9 mouse cellular contexts compared by ENCODE assay signal in the genomic region with DNA sequence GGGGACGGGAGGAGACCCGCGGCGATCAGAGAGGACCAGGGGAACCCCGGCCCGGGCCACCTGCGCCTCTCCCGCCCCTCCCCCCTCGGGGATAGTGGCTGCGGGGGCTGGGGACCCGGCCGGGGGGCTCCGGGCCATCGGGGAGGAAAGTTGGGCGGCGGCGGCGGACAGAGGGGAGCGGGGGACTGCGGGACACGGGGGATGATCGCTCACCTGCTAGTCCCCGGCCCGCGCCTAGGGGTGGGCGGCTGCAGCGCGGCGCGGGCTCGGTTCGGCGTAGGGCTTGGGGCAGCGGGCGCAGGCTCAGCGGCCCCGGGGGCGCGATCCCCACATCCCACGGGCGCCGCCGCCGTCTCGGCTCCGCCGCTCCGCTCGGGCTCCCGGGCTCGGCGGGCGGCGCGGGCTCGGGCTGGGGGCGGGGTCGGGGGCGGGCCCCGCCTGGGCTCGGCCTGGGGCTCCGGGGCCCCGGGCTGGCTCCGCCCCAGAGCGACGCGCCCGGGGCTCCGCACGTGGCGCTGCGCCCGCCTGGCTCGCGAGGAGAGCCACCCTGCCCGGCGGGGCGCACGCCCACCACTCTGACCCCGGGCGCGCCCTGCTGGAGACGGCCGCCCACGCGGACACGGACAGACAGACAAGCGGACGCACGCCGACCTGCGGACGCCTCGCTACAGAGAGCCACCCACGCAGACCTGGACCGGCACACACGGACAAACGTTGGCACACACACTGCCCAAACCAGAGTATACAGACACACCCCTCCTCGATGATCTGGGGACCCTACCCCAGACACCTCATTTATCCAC. TPM values are rescaled to one million over a fixed set of nuclear protein-coding genes. Genes with fewer than 3 reads are reported as not detected.
DNase-seq lines count a peak whose midpoint lies in the region; ATAC-seq and TF ChIP-seq lines count a peak whose summit lies in the region.
"Had no signal": no experiment of that assay in that cellular context is flagged by ENCODE, and none has a peak within 500 bp of the region (broad histone marks: within the 10 kb centered on the region; RNA-seq: fewer than 3 reads in every experiment).

A gene (minus strand): TSS at position 381 of the 803 bp plus-strand sequence.

- peak within 1 kb of the TSS; percentile 49 for H3K9ac ChIP-seq in forebrain, postnatal 0 days
- peak within 1 kb of the TSS; percentile 64 for H3K9ac ChIP-seq in intestine, embryonic 16.5 days (ENCODE audit: low read depth, low read length)
- peak within 1 kb of the TSS; percentile 45 for H3K9ac ChIP-seq in midbrain, embryonic 14.5 days (replicated peaks; ENCODE audit: low read length)

- peaks cover 3% of the 10 kb centered on the region; the same call in 1 of the 2 replicates for H3K9me3 ChIP-seq in megakaryocyte, embryonic 14.5 days
- H3K9me3 ChIP-seq in forebrain, postnatal 0 days (ENCODE audit: low read length): no peaks in the 10 kb centered on the region
- no peaks in the 10 kb centered on the region for H3K9me3 ChIP-seq in intestine, embryonic 16.5 days (ENCODE audit: control insufficient read depth, low read length)
- no peaks in the 10 kb centered on the region for H3K9me3 ChIP-seq in midbrain, embryonic 14.5 days (ENCODE audit: control insufficient read depth, low read length)

- H3K27ac ChIP-seq in forebrain, postnatal 0 days (ENCODE audit: low read depth, low read length): no peak within 1 kb of the TSS
- no peak within 1 kb of the TSS for H3K27ac ChIP-seq in intestine, embryonic 16.5 days (ENCODE audit: low read length)
- H3K27ac ChIP-seq in midbrain, embryonic 14.5 days (replicated peaks; ENCODE audit: low read depth, low read length): no peak within 1 kb of the TSS

- ATAC-seq in megakaryocyte, adult 5-6 weeks (ENCODE audit: poor library complexity, severe bottlenecking): no peak
- ATAC-seq in forebrain, postnatal 0 days: peak; percentile 50
- ATAC-seq in intestine, embryonic 16.5 days: peak; percentile 88
- ATAC-seq in midbrain, embryonic 14.5 days (ENCODE audit: low FRiP score, low TSS enrichment): peak; percentile 43

- peak within 1 kb of the TSS; percentile 71 for H3K4me3 ChIP-seq in megakaryocyte, embryonic 14.5 days (replicated peaks)
- H3K4me3 ChIP-seq in forebrain, postnatal 0 days (ENCODE audit: low read depth, low read length): peak within 1 kb of the TSS; percentile 51
- peak within 1 kb of the TSS; percentile 60 for H3K4me3 ChIP-seq in intestine, embryonic 16.5 days (ENCODE audit: low read length)
- peak within 1 kb of the TSS; percentile 44 for H3K4me3 ChIP-seq in midbrain, embryonic 14.5 days (replicated peaks; ENCODE audit: low read depth, low read length)

- peaks cover 11% of the 10 kb centered on the region for H3K4me1 ChIP-seq in megakaryocyte, embryonic 14.5 days
- peaks cover 7% of the 10 kb centered on the region; the same call in 1 of the 2 replicates for H3K4me1 ChIP-seq in forebrain, postnatal 0 days (ENCODE audit: insufficient read depth)
- peaks cover 9% of the 10 kb centered on the region for H3K4me1 ChIP-seq in intestine, embryonic 16.5 days (ENCODE audit: control insufficient read depth, insufficient read depth, low read length)
- peaks cover 12% of the 10 kb centered on the region for H3K4me1 ChIP-seq in midbrain, embryonic 14.5 days (ENCODE audit: control insufficient read depth, insufficient read depth, low read length)

- WGBS in forebrain, postnatal 0 days: 2% methylated on average over 62 of the region's 99 CpGs
- WGBS in intestine, embryonic 16.5 days: 1% methylated on average over 68 of the region's 99 CpGs
- WGBS in midbrain, embryonic 14.5 days: 2% methylated on average over 84 of the region's 99 CpGs

- peak; percentile 1; the same call in 1 of the 2 replicates for TF ChIP-seq CTCF in forebrain, postnatal 0 days (IDR thresholded peaks at IDR 0.05; ENCODE audit: low read depth)

- peaks cover 91% of the 10 kb centered on the region for H3K27me3 ChIP-seq in megakaryocyte, embryonic 14.5 days (replicated peaks)
- peaks cover 17% of the 10 kb centered on the region for H3K27me3 ChIP-seq in forebrain, postnatal 0 days (ENCODE audit: insufficient read depth, low read length)
- H3K27me3 ChIP-seq in intestine, embryonic 16.5 days (replicated peaks; ENCODE audit: control insufficient read depth, insufficient read depth, low read length): peaks cover 56% of the 10 kb centered on the region
- H3K27me3 ChIP-seq in midbrain, embryonic 14.5 days (ENCODE audit: control insufficient read depth, insufficient read depth, low read length): peaks cover 83% of the 10 kb centered on the region

- DNase-seq in forebrain, postnatal 0 days: no peak
- peak; percentile 36 for DNase-seq in midbrain, embryonic 14.5 days
- DNase-seq in yolk sac, embryonic 10.5 days (ENCODE audit: low spot score): peak; percentile 20
- no peak for DNase-seq in gastrocnemius, adult 18-20 months (ENCODE audit: low spot score)
- no peak for DNase-seq in right cerebral cortex, postnatal 36 days (ENCODE audit: low spot score in 2 of 2)

- H3K36me3 ChIP-seq in megakaryocyte, embryonic 14.5 days (replicated peaks; ENCODE audit: low read length): no peaks in the 10 kb centered on the region
- H3K36me3 ChIP-seq in forebrain, postnatal 0 days (ENCODE audit: insufficient read depth): no peaks in the 10 kb centered on the region
- H3K36me3 ChIP-seq in intestine, embryonic 16.5 days (ENCODE audit: control insufficient read depth, insufficient read depth, low read length): no peaks in the 10 kb centered on the region
- no peaks in the 10 kb centered on the region for H3K36me3 ChIP-seq in midbrain, embryonic 14.5 days (ENCODE audit: control insufficient read depth, insufficient read depth, low read length)

- peak within 1 kb of the TSS; percentile 91 for H3K4me2 ChIP-seq in forebrain, postnatal 0 days (ENCODE audit: low read depth)
- peak within 1 kb of the TSS; percentile 98 for H3K4me2 ChIP-seq in intestine, embryonic 16.5 days (ENCODE audit: low read depth, low read length)
- peak within 1 kb of the TSS; percentile 76 for H3K4me2 ChIP-seq in midbrain, embryonic 14.5 days (ENCODE audit: low read length)

RNA-seq across cellular contexts. Expression of the gene that starts here (rescaled TPM):
- 0.04 TPM in 1 of 2 replicates, not detected in the other for polyA plus RNA-seq in megakaryocyte, embryonic 14.5 days (2012; ENCODE audit: insufficient read depth, low replicate concordance)
- not detected in 2 replicates for total RNA-seq in megakaryocyte, adult 5-6 weeks (2015)
- not detected in 2 replicates for total RNA-seq in megakaryocyte, adult 5-6 weeks (2017)
- total RNA-seq in forebrain, postnatal 0 days (2014; rRNA removed): 3.4 and 8.2 TPM in 2 replicates
- 0.40 and 0.77 TPM in 2 replicates for polyA plus RNA-seq in forebrain, postnatal 0 days (2015; fragmentation: Nextera tagmentation; extraction: Ambion mirVana)
- 0.26 and 0.29 TPM in 2 replicates for polyA plus RNA-seq in intestine, embryonic 16.5 days (2015; fragmentation: Nextera tagmentation; extraction: Ambion mirVana)
- 0.11 and 0.32 TPM in 2 replicates for polyA plus RNA-seq in midbrain, embryonic 14.5 days (2014; fragmentation: Nextera tagmentation; extraction: Ambion mirVana)
- total RNA-seq in gastrocnemius, adult 18-20 months (2021): under 1 TPM; 0.07 to 0.09 TPM
- total RNA-seq: neutrophil, adult 5-6 weeks had no signal

Comparison
In these comparisons a context has a peak if more than half of its experiments do, and no peak if none do; other contexts are left out.
1. Peak in ATAC-seq, H3K4me3 ChIP-seq, H3K9ac ChIP-seq and H3K4me2 ChIP-seq in intestine, embryonic 16.5 days; RNA of the gene not detected or under 1 TPM.
2. Peak in DNase-seq, ATAC-seq, H3K4me3 ChIP-seq, H3K9ac ChIP-seq and H3K4me2 ChIP-seq in midbrain, embryonic 14.5 days; RNA of the gene not detected or under 1 TPM.